Mouse (Mus musculus) gastrocnemius, postnatal 25 days (tissue): ENCODE measurements at regions not wholly inside any gene's neighbourhood (a gene's known extent, or its start where the extent isn't known, plus 50 kb on each side); places are given as distances from the start of the nearest gene placed in this dataset.
A peak's percentile ranks its signal among the peaks of the same experiment; 100 is the strongest.

Experiments used
- DNase-seq: peaks from one replicate; pipeline ENCODE4 v3.0.0; 2022

DNA sequence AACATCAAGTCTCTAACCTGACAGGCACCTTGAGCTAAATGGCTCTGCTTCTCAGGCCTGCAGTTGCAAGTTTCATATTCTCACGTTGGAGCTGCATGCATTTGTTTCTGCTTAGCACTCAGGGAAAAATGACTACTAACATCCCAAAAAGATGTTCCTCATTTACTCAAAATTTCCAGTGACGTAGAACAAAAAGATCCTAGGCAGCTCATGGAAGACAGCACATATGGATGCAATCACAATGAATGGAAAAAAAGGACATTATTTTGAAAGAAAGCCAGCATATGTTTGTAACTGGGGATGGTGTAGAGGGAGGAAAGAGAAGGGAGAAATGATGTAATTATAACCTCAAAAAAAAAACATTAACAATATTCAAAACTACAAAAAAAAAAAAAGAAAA lies 751.2 kb upstream of the Fbxo33 start:
- no peak for DNase-seq

DNA sequence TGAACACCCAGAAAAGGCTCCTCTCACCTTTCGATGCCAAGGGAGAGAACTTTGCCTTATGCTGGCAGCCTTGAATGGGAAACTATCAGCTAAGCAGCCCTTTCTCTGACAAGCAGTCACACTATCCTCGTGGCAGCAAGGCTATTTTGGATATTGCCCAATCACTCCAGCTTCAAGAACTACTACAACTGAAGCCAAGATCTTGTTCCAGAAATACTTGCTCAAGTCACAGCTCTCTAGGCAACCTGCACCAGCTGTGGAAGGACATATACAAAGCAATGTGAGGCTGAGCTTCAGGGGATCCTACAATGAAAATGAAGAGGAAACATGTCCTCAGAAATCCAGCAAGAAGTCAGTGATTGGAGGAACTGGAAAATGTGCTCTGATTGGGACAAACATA lies 750.4 kb upstream of the Fbxo33 start:
- peak; percentile 9 for DNase-seq

DNA sequence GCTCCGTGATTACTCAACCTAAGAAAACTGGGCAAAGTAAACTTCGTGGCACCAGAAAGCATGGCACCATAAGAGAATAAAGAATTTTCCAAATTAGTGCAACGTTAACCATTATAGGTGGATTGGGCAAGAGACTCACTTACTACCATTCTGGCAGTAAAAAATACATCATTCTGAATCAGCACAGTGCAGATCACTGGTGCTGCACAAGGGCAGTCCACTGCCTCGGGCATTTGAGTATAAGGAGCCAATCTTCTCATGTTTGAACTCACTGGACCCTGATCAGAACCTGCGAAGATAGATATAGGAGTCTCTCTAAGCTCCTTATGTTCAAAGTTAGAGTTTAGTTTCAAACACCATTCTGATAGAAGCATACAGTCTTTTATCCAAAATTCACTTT lies 747.7 kb upstream of the Fbxo33 start:
- DNase-seq: no peak

DNA sequence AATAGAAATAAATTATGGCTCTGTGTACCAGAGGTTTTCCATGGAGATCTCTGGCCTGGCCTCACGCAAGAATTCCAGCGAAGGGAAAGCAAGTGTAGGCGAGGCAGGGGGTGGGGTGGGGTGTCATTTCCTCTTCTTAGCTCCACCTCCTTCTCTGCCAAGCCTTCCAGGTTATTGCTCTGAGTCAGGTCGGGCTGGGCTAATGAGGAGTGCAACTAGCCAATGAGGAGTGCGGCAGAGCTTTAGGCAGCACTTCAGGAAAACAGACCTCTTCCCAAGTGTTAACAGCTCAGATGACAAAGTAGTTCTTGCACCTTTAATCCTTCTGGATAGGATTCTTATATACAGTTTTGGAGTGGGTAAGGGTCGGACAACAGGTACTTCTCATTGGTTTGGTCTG lies 741.6 kb upstream of the Fbxo33 start:
- no peak for DNase-seq

DNA sequence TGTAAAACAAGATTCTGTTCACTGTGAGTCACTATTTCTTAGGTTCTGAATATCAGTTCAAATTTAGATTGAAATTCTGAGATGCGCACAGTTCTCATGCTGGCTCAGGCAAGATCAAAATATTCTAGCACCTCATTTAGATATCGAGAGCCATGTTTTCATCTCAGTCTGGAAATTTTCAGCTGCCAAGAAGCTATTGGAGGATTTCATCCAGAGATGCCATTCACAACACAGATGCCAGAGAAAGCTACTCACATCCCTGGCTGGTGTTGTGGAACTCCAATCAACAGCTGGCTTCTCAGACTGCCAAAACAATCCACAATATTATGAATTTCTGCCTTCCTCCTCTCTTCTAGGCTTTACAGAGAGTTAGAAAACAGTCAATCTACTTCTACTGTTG lies 712.9 kb upstream of the Fbxo33 start:
- no peak for DNase-seq

DNA sequence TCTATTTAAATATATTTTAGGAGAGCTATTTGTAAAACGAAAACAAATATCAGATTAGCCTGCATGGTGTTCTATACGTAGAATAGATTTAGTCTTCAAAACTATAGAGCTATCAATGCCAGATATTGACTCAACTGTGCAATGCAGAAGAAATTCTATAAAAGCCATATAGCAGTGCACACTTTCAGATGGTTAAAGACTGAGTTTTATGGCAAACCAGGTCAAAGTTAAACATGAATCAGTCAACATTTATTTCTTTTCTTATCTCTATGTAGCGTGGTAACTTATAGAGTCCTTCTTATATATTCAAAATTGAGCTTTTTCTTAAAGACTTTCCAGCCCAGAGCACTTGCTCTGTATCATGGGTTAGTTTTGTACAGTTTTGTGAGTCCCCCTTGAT lies 705.5 kb upstream of the Fbxo33 start:
- DNase-seq: no peak

DNA sequence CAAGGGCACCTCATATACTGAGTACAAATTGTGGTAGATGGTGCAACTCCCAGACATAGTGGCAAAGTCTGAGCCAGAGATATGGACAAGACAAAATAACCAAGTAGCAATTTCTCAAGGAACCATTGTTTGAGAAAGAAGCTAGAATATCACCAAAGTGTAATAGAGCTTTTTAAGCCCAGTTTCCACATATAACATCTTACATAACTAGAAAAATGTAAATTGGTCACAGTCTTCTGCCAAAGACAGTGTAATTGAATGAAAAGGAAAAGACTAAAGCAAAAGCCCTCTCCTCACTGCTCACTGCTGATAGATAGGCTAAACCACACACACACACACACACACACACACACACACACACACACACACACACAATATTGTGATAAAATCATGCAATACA lies 679.4 kb upstream of the Fbxo33 start:
- DNase-seq: no peak

DNA sequence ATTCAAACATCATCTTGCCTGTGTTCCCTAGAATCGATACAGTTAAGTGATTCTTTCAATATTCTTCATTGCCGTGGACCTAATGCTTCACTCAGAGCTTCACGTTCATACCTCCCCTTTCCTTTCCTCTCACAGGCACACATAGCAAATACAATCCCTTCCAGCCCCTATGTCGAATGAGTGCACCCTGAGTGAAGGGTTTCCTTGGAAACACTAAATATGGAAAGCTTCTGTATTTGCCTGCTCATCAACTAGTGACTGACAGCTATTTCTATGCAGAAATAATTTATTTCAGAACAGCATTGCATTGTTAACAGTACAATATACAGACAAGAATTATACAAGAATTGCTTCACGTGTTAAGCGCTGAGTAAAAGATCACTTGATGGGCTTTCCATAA lies 671.4 kb upstream of the Fbxo33 start:
- no peak for DNase-seq
